Mouse (Mus musculus) embryonic facial prominence, embryonic 11.5 days (tissue): ENCODE results near the gene Tnrc18. TPM values are rescaled to one million over a fixed set of nuclear protein-coding genes. Genes with fewer than 3 reads are reported as not detected.

Source experiments
- ATAC-seq: fragments of 200-750 bp; cut with Nextera tagmentation; replicated peaks from 2 replicates; pipeline ENCODE4 v1.8.0; 2017; ENCODE audit warnings: low read depth; ENCODE audit not compliant: insufficient number of reproducible peaks, low FRiP score, low TSS enrichment
- DNase-seq: peaks from one replicate; pipeline ENCODE4 v3.0.0-alpha.2; 2015; ENCODE audit warnings: low spot score
- H3K27ac ChIP-seq: fragments of 300-500 bp; sonication (generic); replicated peaks from 2 replicates; pipeline ENCODE4 v1.5.1; 2014; ENCODE audit warnings: mild to moderate bottlenecking, low read depth, low read length, control low read depth
- H3K27me3 ChIP-seq: fragments of 300-500 bp; sonication (generic); 2 replicates; pipeline ENCODE4 v1.6.1; 2014; ENCODE audit warnings: mild to moderate bottlenecking, low read length, moderate library complexity, mixed read lengths; ENCODE audit not compliant: control insufficient read depth, insufficient read depth
- H3K36me3 ChIP-seq: fragments of 300-500 bp; sonication (generic); replicated peaks from 2 replicates; pipeline ENCODE4 v1.6.1; 2014; ENCODE audit warnings: low read depth, mild to moderate bottlenecking, low read length, moderate library complexity, mixed read lengths; ENCODE audit not compliant: control insufficient read depth, insufficient read depth
- H3K4me1 ChIP-seq: fragments of 300-500 bp; sonication (generic); 2 replicates; pipeline ENCODE4 v1.6.1; 2014; ENCODE audit warnings: low read length, mixed read lengths; ENCODE audit not compliant: control insufficient read depth, insufficient read depth
- H3K4me2 ChIP-seq: fragments of 300-500 bp; sonication (generic); 2 replicates; pipeline ENCODE4 v1.6.1; 2014; ENCODE audit warnings: low read depth, mild to moderate bottlenecking, control low read depth, low read length, moderate library complexity
- H3K4me3 ChIP-seq: fragments of 300-500 bp; sonication (generic); 2 replicates; pipeline ENCODE4 v1.5.1; 2014; ENCODE audit warnings: low read depth, low read length, control low read depth
- H3K9ac ChIP-seq: fragments of 300-500 bp; sonication (generic); replicated peaks from 2 replicates; pipeline ENCODE4 v1.6.1; 2014; ENCODE audit warnings: mild to moderate bottlenecking, control low read depth, low read length
- H3K9me3 ChIP-seq: fragments of 300-500 bp; sonication (generic); replicated peaks from 2 replicates; pipeline ENCODE4 v1.6.1; 2016; ENCODE audit warnings: mild to moderate bottlenecking, low read length, inconsistent platforms, mixed read lengths; ENCODE audit not compliant: control insufficient read depth
- WGBS: fragments of 180-500 bp; shearing (Covaris S2); extraction: QIAGEN DNeasy Blood & Tissue Kit; methylation state at CpG from one replicate; pipeline ENCODE4 v1.1.7; 2014; 5-methylcytosine and 5-hydroxymethylcytosine counted together
- polyA plus RNA-seq: library from polyadenylated mRNA; unstranded; fragments of >200 nt; fragmentation: Nextera tagmentation; extraction: Ambion mirVana; gene quantifications from 2 replicates; pipeline ENCODE4 v1.2.1, GENCODE M21; 2014

Gene Tnrc18
- polyA plus RNA-seq, 1 experiment from 2014 or later, result 26.4 TPM

- Histone ChIP-seq H3K27ac (no peak overlapping the region), H3K9ac (no peak overlapping the region), H3K36me3 (peaks cover 31% of the 10 kb centered on the region), H3K4me3 (no peak overlapping the region), H3K9me3 (no peaks in the 10 kb centered on the region), H3K4me2 (no peak overlapping the region), H3K4me1 (no peaks in the 10 kb centered on the region), H3K27me3 (no peaks in the 10 kb centered on the region)
- 94% methylated on average over 21 of the region's 21 CpGs for WGBS
- DNase-seq, result no peak
- ATAC-seq, result no peak
These were observed 55.2 kb downstream of the Tnrc18 start for GRCm38 (mm10) chr5:142762082-142762807.

GRCm38 (mm10) chr5:142761326-142761983 is 56.0 kb downstream of the Tnrc18 start:
- WGBS, result 93% methylated on average over 16 of the region's 16 CpGs
- H3K4me1 ChIP-seq, result no peaks in the 10 kb centered on the region

GRCm38 (mm10) chr5:142759786-142760185 is 57.7 kb downstream of the Tnrc18 start:
- Histone ChIP-seq H3K27ac (no peak overlapping the region), H3K4me1 (no peaks in the 10 kb centered on the region), H3K36me3 (peaks cover 26% of the 10 kb centered on the region), H3K4me3 (no peak overlapping the region), H3K27me3 (no peaks in the 10 kb centered on the region), H3K9ac (no peak overlapping the region), H3K9me3 (no peaks in the 10 kb centered on the region), H3K4me2 (no peak overlapping the region)
- DNase-seq (no peak), ATAC-seq (no peak)
- 92% methylated on average over 8 of the region's 8 CpGs for WGBS

More at GRCm38 (mm10) chr5:142761326-142761983, 56.0 kb downstream of the Tnrc18 start:
- no peak overlapping the region for H3K4me2 ChIP-seq
- H3K27me3 ChIP-seq, result no peaks in the 10 kb centered on the region
- no peak overlapping the region for H3K4me3 ChIP-seq
- H3K27ac ChIP-seq, result no peak overlapping the region
- H3K36me3 ChIP-seq, result peaks cover 27% of the 10 kb centered on the region
- no peak for DNase-seq
- no peak for ATAC-seq
- H3K9me3 ChIP-seq, result no peaks in the 10 kb centered on the region
- H3K9ac ChIP-seq, result no peak overlapping the region

- no peaks in the 10 kb centered on the region for H3K27me3 ChIP-seq
- no peak overlapping the region for H3K9ac ChIP-seq
- no peak for ATAC-seq
- no peak overlapping the region for H3K27ac ChIP-seq
- no peak overlapping the region for H3K4me3 ChIP-seq
- DNase-seq, result no peak
- H3K9me3 ChIP-seq, result no peaks in the 10 kb centered on the region
- no peaks in the 10 kb centered on the region for H3K4me1 ChIP-seq
- 58% methylated on average over 13 of the region's 13 CpGs for WGBS
- peaks cover 22% of the 10 kb centered on the region for H3K36me3 ChIP-seq
- H3K4me2 ChIP-seq, result no peak overlapping the region
These were observed 65.2 kb downstream of the Tnrc18 start for GRCm38 (mm10) chr5:142752241-142752640.

- H3K4me1 ChIP-seq, result no peaks in the 10 kb centered on the region
- 87% methylated on average over 11 of the region's 11 CpGs for WGBS
- no peak overlapping the region for H3K9ac ChIP-seq
- no peak overlapping the region for H3K27ac ChIP-seq
- H3K4me2 ChIP-seq, result no peak overlapping the region
- no peak for DNase-seq
- H3K27me3 ChIP-seq, result no peaks in the 10 kb centered on the region
- H3K4me3 ChIP-seq, result no peak overlapping the region
- peaks cover 18% of the 10 kb centered on the region for H3K36me3 ChIP-seq
- no peak for ATAC-seq
- H3K9me3 ChIP-seq, result no peaks in the 10 kb centered on the region
These were observed 67.3 kb downstream of the Tnrc18 start for GRCm38 (mm10) chr5:142750173-142750572.

- WGBS, result 80% methylated on average over 12 of the region's 12 CpGs
- no peak overlapping the region for H3K9ac ChIP-seq
- ATAC-seq (no peak), DNase-seq (no peak)
- H3K9me3 ChIP-seq, result no peaks in the 10 kb centered on the region
- H3K4me1 ChIP-seq, result no peaks in the 10 kb centered on the region
- peaks cover 38% of the 10 kb centered on the region for H3K36me3 ChIP-seq
- H3K4me3 ChIP-seq, result no peak overlapping the region
- no peak overlapping the region for H3K27ac ChIP-seq
- no peaks in the 10 kb centered on the region for H3K27me3 ChIP-seq
- H3K4me2 ChIP-seq, result no peak overlapping the region
These were observed 70.3 kb downstream of the Tnrc18 start for GRCm38 (mm10) chr5:142747026-142747629.

GRCm38 (mm10) chr5:142739941-142740340 is 77.5 kb downstream of the Tnrc18 start:
- H3K4me2 ChIP-seq, result no peak overlapping the region
- H3K27me3 ChIP-seq, result no peaks in the 10 kb centered on the region
- H3K4me3 ChIP-seq, result no peak overlapping the region
- ATAC-seq (no peak), DNase-seq (no peak)
- no peak overlapping the region for H3K9ac ChIP-seq
- H3K36me3 ChIP-seq, result peaks cover 42% of the 10 kb centered on the region
- WGBS, result 90% methylated on average over 8 of the region's 8 CpGs
- H3K27ac ChIP-seq, result no peak overlapping the region
- H3K4me1 ChIP-seq, result no peaks in the 10 kb centered on the region
- H3K9me3 ChIP-seq, result no peaks in the 10 kb centered on the region

- DNase-seq (no peak), ATAC-seq (no peak)
- Histone ChIP-seq H3K9ac (no peak overlapping the region), H3K4me2 (no peak overlapping the region), H3K27me3 (no peaks in the 10 kb centered on the region), H3K4me1 (no peaks in the 10 kb centered on the region), H3K9me3 (no peaks in the 10 kb centered on the region), H3K4me3 (no peak overlapping the region), H3K27ac (no peak overlapping the region), H3K36me3 (peaks cover 58% of the 10 kb centered on the region)
- 94% methylated on average over 11 of the region's 11 CpGs for WGBS
These were observed 85.5 kb downstream of the Tnrc18 start for GRCm38 (mm10) chr5:142731916-142732315.
